Mouse (Mus musculus) liver, embryonic 11.5 days (tissue): ENCODE data around the gene 4930524J08Rik. TPM values are rescaled to one million over a fixed set of nuclear protein-coding genes. Genes with fewer than 3 reads are reported as not detected.

Experiments
- ATAC-seq: fragments of 200-750 bp; cut with Nextera tagmentation; replicated peaks from 2 replicates; pipeline ENCODE4 v1.8.0; 2017; ENCODE audit warnings: moderate number of reproducible peaks, mild to moderate bottlenecking, moderate TSS enrichment, moderate library complexity; ENCODE audit not compliant: low FRiP score
- DNase-seq: peaks from one replicate; pipeline ENCODE4 v3.0.0-alpha.2; 2017; ENCODE audit warnings: low spot score
- H3K27ac ChIP-seq: fragments of 300-500 bp; sonication (generic); 2 replicates; pipeline ENCODE4 v1.5.1; 2014; ENCODE audit warnings: mild to moderate bottlenecking, low read depth, low read length, control low read depth
- H3K27me3 ChIP-seq: fragments of 300-500 bp; sonication (generic); replicated peaks from 2 replicates; pipeline ENCODE4 v1.6.1; 2014; ENCODE audit warnings: low read length, mixed read lengths; ENCODE audit not compliant: control insufficient read depth, insufficient read depth
- H3K36me3 ChIP-seq: fragments of 300-500 bp; sonication (generic); 2 replicates; pipeline ENCODE4 v1.6.1; 2014; ENCODE audit warnings: mild to moderate bottlenecking, low read length, moderate library complexity, mixed read lengths; ENCODE audit not compliant: control insufficient read depth, insufficient read depth
- H3K4me1 ChIP-seq: fragments of 300-500 bp; sonication (generic); replicated peaks from 2 replicates; pipeline ENCODE4 v1.6.1; 2014; ENCODE audit warnings: low read length, mixed read lengths; ENCODE audit not compliant: control insufficient read depth, insufficient read depth
- H3K4me2 ChIP-seq: fragments of 300-500 bp; sonication (generic); 2 replicates; pipeline ENCODE4 v1.6.1; 2014; ENCODE audit warnings: mild to moderate bottlenecking, control low read depth, moderate library complexity
- H3K4me3 ChIP-seq: fragments of 300-500 bp; sonication (generic); 2 replicates; pipeline ENCODE4 v1.5.1; 2014; ENCODE audit warnings: low read depth, low read length, control low read depth
- H3K9ac ChIP-seq: fragments of 300-500 bp; sonication (generic); 2 replicates; pipeline ENCODE4 v1.6.1; 2014; ENCODE audit warnings: low read depth, low read length, control low read depth
- H3K9me3 ChIP-seq: fragments of 300-500 bp; sonication (generic); 2 replicates; pipeline ENCODE4 v1.6.1; 2016; ENCODE audit warnings: low read length, inconsistent platforms, mixed read lengths; ENCODE audit not compliant: control insufficient read depth
- WGBS: fragments of 180-500 bp; shearing (Covaris S2); extraction: QIAGEN DNeasy Blood & Tissue Kit; methylation state at CpG from one replicate; pipeline ENCODE4 v1.1.7; 2014; 5-methylcytosine and 5-hydroxymethylcytosine counted together
- polyA plus RNA-seq: library from polyadenylated mRNA; unstranded; fragments of >200 nt; fragmentation: Nextera tagmentation; extraction: Ambion mirVana; gene quantifications from 2 replicates; pipeline ENCODE4 v1.2.1, GENCODE M21; 2014

Gene 4930524J08Rik
- polyA plus RNA-seq, 1 experiment from 2014 or later = 1.9 TPM

DNA sequence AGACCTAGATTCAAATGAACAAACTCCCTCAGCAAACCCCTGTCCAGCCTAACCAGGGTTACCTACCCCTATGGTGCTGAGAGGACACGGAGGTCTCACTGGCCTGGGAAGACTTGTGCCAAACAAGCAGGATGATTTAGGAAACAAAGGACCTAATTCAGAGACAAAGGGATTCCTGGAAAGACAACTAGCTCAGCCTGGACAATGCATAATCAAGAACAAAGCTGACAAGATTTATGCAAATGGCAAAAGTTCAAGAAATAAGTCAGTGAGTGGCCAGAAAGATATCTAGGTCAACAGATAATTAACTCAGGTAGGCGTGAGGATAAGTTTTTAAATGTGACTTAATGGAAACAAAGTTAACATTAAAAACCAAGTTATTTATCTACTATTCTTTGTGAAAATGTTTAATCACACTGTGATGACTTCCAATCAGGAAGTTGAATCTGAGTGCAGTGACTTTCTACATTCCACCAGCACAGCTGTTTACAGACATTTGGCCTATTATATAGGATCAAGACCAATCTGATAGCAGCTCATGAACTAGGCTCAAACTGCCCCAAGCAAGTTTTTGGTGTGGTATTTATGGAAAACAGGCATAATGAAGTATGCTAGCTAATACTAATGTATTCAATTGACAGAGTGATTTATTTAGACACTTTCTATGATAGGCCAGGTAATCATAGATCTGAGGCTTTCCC, 19.5 kb upstream of the 4930524J08Rik start:
- Histone ChIP-seq H3K4me2 (no peak overlapping the region), H3K36me3 (peaks cover 31% of the 10 kb centered on the region), H3K9ac (no peak overlapping the region), H3K27ac (no peak overlapping the region), H3K9me3 (no peaks in the 10 kb centered on the region), H3K4me3 (no peak overlapping the region), H3K27me3 (no peaks in the 10 kb centered on the region), H3K4me1 (no peaks in the 10 kb centered on the region)
- no peak for ATAC-seq
- WGBS = 85% methylated on average over 2 of the region's 2 CpGs
- no peak for DNase-seq

- Histone ChIP-seq H3K4me3 (no peak overlapping the region), H3K36me3 (peaks cover 33% of the 10 kb centered on the region), H3K4me1 (no peaks in the 10 kb centered on the region), H3K9me3 (no peaks in the 10 kb centered on the region), H3K27ac (no peak overlapping the region), H3K27me3 (no peaks in the 10 kb centered on the region), H3K9ac (no peak overlapping the region), H3K4me2 (no peak overlapping the region)
- WGBS = 82% methylated on average over 2 of the region's 2 CpGs
- DNase-seq (no peak), ATAC-seq (no peak)
Measured at GRCm38 (mm10) chr5:99959960-99960359, 18.9 kb upstream of the 4930524J08Rik start.

GRCm38 (mm10) chr5:99973941-99974340, 4.9 kb upstream of the 4930524J08Rik start:
- Histone ChIP-seq H3K4me1 (peaks cover 37% of the 10 kb centered on the region), H3K9me3 (no peaks in the 10 kb centered on the region), H3K4me2 (peak overlapping the region; percentile 84), H3K27ac (no peak overlapping the region; the same call in 1 of the 2 replicates), H3K4me3 (peak overlapping the region; percentile 17; the same call in 1 of the 2 replicates), H3K36me3 (peaks cover 9% of the 10 kb centered on the region), H3K9ac (no peak overlapping the region), H3K27me3 (no peaks in the 10 kb centered on the region)
- DNase-seq (no peak), ATAC-seq (no peak)
- WGBS = 13% methylated on average over 2 of the region's 2 CpGs

GRCm38 (mm10) chr5:99975061-99975460, 3.8 kb upstream of the 4930524J08Rik start:
- no peaks in the 10 kb centered on the region for H3K27me3 ChIP-seq
- H3K4me3 ChIP-seq = peak overlapping the region; percentile 32
- H3K4me1 ChIP-seq = peaks cover 34% of the 10 kb centered on the region
- no peaks in the 10 kb centered on the region for H3K9me3 ChIP-seq
- no peak for ATAC-seq
- 63% methylated on average over 4 of the region's 4 CpGs for WGBS
- H3K4me2 ChIP-seq = peak overlapping the region; percentile 84
- no peak overlapping the region for H3K27ac ChIP-seq
- H3K36me3 ChIP-seq = peaks cover 6% of the 10 kb centered on the region
- no peak overlapping the region for H3K9ac ChIP-seq
- DNase-seq = no peak

- 67% methylated on average over 1 of the region's 1 CpGs for WGBS
- H3K4me2 ChIP-seq = peak overlapping the region; percentile 84
- no peak overlapping the region for H3K27ac ChIP-seq
- no peaks in the 10 kb centered on the region for H3K9me3 ChIP-seq
- no peaks in the 10 kb centered on the region for H3K27me3 ChIP-seq
- DNase-seq (no peak), ATAC-seq (no peak)
- peaks cover 1% of the 10 kb centered on the region; the same call in 1 of the 2 replicates for H3K36me3 ChIP-seq
- no peak overlapping the region for H3K9ac ChIP-seq
- H3K4me3 ChIP-seq = peak overlapping the region; percentile 33
- H3K4me1 ChIP-seq = peaks cover 29% of the 10 kb centered on the region
Measured at GRCm38 (mm10) chr5:99975776-99976175, 3.1 kb upstream of the 4930524J08Rik start.

DNA sequence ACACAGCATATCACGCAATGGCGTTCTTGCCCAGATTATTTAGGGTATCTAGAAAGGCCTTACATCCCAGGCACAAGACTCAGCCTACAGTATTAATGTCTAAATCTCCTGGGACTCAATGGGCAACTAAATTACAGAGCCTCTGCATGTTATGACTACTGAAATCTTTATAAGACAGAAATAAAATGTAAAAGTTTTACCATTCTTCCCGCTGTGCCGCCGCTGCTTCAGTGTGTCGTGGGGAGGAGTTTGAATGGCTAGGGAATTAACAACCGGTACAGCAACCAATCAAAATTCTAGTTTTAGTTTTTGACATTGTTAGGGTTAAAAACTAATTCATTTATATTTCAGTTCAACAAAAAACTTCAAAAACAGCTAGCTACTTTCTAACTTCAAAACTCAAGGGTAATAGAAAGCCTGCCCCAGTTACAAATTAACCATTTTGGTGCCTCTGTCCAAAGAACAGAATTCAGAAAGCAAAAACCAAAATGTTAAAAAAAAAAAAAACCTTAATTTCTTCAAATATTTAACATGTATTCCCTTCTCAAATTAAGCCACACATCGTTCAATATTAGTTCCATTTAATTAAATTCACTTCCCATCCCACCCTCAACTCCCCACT, 2.4 kb upstream of the 4930524J08Rik start:
- H3K36me3 ChIP-seq = no peaks in the 10 kb centered on the region
- H3K27ac ChIP-seq = no peak overlapping the region
- ATAC-seq (no peak), DNase-seq (no peak)
- H3K27me3 ChIP-seq = no peaks in the 10 kb centered on the region
- WGBS = 15% methylated on average over 8 of the region's 8 CpGs
- H3K4me3 ChIP-seq = peak overlapping the region; percentile 86
- no peaks in the 10 kb centered on the region for H3K9me3 ChIP-seq
- H3K4me1 ChIP-seq = peaks cover 27% of the 10 kb centered on the region
- H3K4me2 ChIP-seq = peak overlapping the region; percentile 84
- peak overlapping the region; percentile 97 for H3K9ac ChIP-seq

DNA sequence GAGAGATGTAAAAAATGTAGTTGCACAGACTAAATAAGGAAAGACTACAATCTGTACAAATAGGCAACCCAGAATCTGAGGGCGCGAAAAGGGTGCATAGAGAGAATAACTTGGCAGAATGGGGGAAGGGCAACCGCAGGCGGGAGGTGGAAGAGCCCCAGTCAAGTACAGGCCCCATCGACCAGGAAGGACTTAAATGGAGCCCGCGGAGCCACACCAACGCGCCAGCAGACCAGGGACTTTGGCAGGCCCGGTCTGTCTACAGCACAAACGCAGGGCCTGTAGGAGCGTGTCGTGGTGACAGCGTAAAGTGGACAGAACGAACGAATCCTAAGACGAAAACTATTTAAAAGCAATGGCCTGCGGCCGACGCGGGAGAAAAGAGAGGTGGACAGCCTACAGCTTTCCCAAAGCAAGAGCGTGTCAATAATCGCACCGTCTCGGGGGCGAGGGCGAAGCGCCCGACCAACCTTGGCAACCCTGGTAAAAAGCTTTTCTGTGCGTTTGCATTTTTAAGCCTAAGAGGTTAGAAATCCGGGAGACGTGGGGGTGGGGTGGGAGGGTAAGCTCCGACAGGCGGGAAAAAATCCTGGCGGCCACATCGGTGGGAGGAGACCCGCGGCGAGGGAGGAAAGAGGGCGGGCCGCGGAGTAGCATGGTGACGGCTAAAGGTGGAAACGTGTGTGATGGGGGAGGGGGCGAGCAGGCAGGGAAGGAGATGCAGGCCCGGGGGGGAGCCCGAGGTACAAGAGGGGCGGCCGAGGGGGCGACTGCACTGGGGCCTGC, 1.2 kb upstream of the 4930524J08Rik start:
- Histone ChIP-seq H3K4me3 (peak overlapping the region; percentile 86), H3K36me3 (no peaks in the 10 kb centered on the region), H3K9ac (peak overlapping the region; percentile 97), H3K9me3 (no peaks in the 10 kb centered on the region), H3K4me1 (peaks cover 27% of the 10 kb centered on the region), H3K4me2 (peak overlapping the region; percentile 84), H3K27ac (peak overlapping the region; percentile 99), H3K27me3 (no peaks in the 10 kb centered on the region)
- DNase-seq (peak; percentile 83), ATAC-seq (peak; percentile 63)
- under 1% methylated on average over 46 of the region's 50 CpGs for WGBS

- no peak overlapping the region; the same call in 1 of the 2 replicates for H3K4me2 ChIP-seq
- no peak for DNase-seq
- WGBS = 74% methylated on average over 9 of the region's 9 CpGs
Measured at GRCm38 (mm10) chr5:99983452-99984061, 4.7 kb downstream of the 4930524J08Rik start.

More at GRCm38 (mm10) chr5:99983452-99984061, 4.7 kb downstream of the 4930524J08Rik start:
- Histone ChIP-seq H3K9ac (no peak overlapping the region), H3K36me3 (no peaks in the 10 kb centered on the region), H3K4me1 (0 out of 2 replicates have a peak, but pooled peaks cover 3% of the 10 kb centered on the region), H3K9me3 (no peaks in the 10 kb centered on the region), H3K4me3 (no peak overlapping the region), H3K27me3 (no peaks in the 10 kb centered on the region), H3K27ac (no peak overlapping the region)
- ATAC-seq = no peak
